Mouse (Mus musculus): Measurements from ENCODE around the gene Cyp20a1. TPM values are rescaled to one million over a fixed set of nuclear protein-coding genes. Genes with fewer than 3 reads are reported as not detected.

Cyp20a1 gene
- polyA plus RNA-seq, 1 experiment from 2014 or later, result 12.0 TPM

- H3K27me3 ChIP-seq (ENCODE audit: control insufficient read depth, insufficient read depth, low read length), result no peaks in the 10 kb centered on the region
- no peak for ATAC-seq (ENCODE audit: low read depth)
- no peaks in the 10 kb centered on the region; the same call in 1 of the 2 replicates for H3K4me1 ChIP-seq (ENCODE audit: control insufficient read depth, insufficient read depth, low read length)
- H3K27ac ChIP-seq (ENCODE audit: low read depth, low read length), result no peak overlapping the region
- WGBS, result 82% methylated on average over 2 of the region's 2 CpGs
- H3K4me3 ChIP-seq (ENCODE audit: low read depth, low read length), result no peak overlapping the region
- no peak overlapping the region for H3K4me2 ChIP-seq (ENCODE audit: low read depth, low read length)
- no peaks in the 10 kb centered on the region for H3K9me3 ChIP-seq (ENCODE audit: control insufficient read depth, low read length)
- no peak overlapping the region for H3K9ac ChIP-seq (replicated peaks; ENCODE audit: low read depth, low read length)
- H3K36me3 ChIP-seq (ENCODE audit: control insufficient read depth, insufficient read depth, low read length), result no peaks in the 10 kb centered on the region
Observed at GRCm38 (mm10) chr1:60428932-60429331, 85.8 kb downstream of the Cyp20a1 start.

GRCm38 (mm10) chr1:60431531-60431930 lies 88.4 kb downstream of the Cyp20a1 start:
- H3K4me3 ChIP-seq (ENCODE audit: low read depth, low read length), result no peak overlapping the region
- H3K4me1 ChIP-seq (ENCODE audit: control insufficient read depth, insufficient read depth, low read length), result no peaks in the 10 kb centered on the region; the same call in 1 of the 2 replicates
- no peaks in the 10 kb centered on the region for H3K9me3 ChIP-seq (ENCODE audit: control insufficient read depth, low read length)
- no peak for ATAC-seq (ENCODE audit: low read depth)
- no peak overlapping the region for H3K4me2 ChIP-seq (ENCODE audit: low read depth, low read length)
- 92% methylated on average over 4 of the region's 5 CpGs for WGBS
- H3K9ac ChIP-seq (replicated peaks; ENCODE audit: low read depth, low read length), result no peak overlapping the region
- H3K36me3 ChIP-seq (ENCODE audit: control insufficient read depth, insufficient read depth, low read length), result no peaks in the 10 kb centered on the region
- no peak overlapping the region for H3K27ac ChIP-seq (ENCODE audit: low read depth, low read length)
- no peaks in the 10 kb centered on the region for H3K27me3 ChIP-seq (ENCODE audit: control insufficient read depth, insufficient read depth, low read length)

- no peak for ATAC-seq (ENCODE audit: low read depth)
- H3K4me3 ChIP-seq (ENCODE audit: low read depth, low read length), result no peak overlapping the region
- no peak overlapping the region for H3K27ac ChIP-seq (ENCODE audit: low read depth, low read length)
- H3K9ac ChIP-seq (replicated peaks; ENCODE audit: low read depth, low read length), result no peak overlapping the region
- H3K4me1 ChIP-seq (ENCODE audit: control insufficient read depth, insufficient read depth, low read length), result no peaks in the 10 kb centered on the region; the same call in 1 of the 2 replicates
- H3K27me3 ChIP-seq (ENCODE audit: control insufficient read depth, insufficient read depth, low read length), result no peaks in the 10 kb centered on the region
- no peaks in the 10 kb centered on the region for H3K36me3 ChIP-seq (ENCODE audit: control insufficient read depth, insufficient read depth, low read length)
- H3K9me3 ChIP-seq (ENCODE audit: control insufficient read depth, low read length), result no peaks in the 10 kb centered on the region
- 8% methylated on average over 1 of the region's 1 CpGs for WGBS
- H3K4me2 ChIP-seq (ENCODE audit: low read depth, low read length), result no peak overlapping the region
Observed at GRCm38 (mm10) chr1:60432497-60432896, 89.4 kb downstream of the Cyp20a1 start.

Other genes starting within 250 kb of the Cyp20a1 start
- 11.7 and 12.2 TPM in 2 replicates for gene Carf, start 245.1 kb upstream of the Cyp20a1 start, polyA plus RNA-seq (2014; fragmentation: Nextera tagmentation; extraction: Ambion mirVana)
- 46.8 and 47.6 TPM in 2 replicates for gene Wdr12, start 244.7 kb upstream of the Cyp20a1 start, polyA plus RNA-seq (2014; fragmentation: Nextera tagmentation; extraction: Ambion mirVana)
- gene Nbeal1, start 162.7 kb upstream of the Cyp20a1 start, polyA plus RNA-seq (2014; fragmentation: Nextera tagmentation; extraction: Ambion mirVana), result 13.7 and 15.2 TPM in 2 replicates
- 103 and 106 TPM in 2 replicates for gene Abi2, start 66.3 kb downstream of the Cyp20a1 start, polyA plus RNA-seq (2014; fragmentation: Nextera tagmentation; extraction: Ambion mirVana)
- gene Raph1, start 223.8 kb downstream of the Cyp20a1 start, polyA plus RNA-seq (2014; fragmentation: Nextera tagmentation; extraction: Ambion mirVana), result 28.0 and 33.7 TPM in 2 replicates

All from neural tube, embryonic 14.5 days (tissue).